Mouse (Mus musculus): ENCODE results near the gene Myl10. TPM values are rescaled to one million over a fixed set of nuclear protein-coding genes. Genes with fewer than 3 reads are reported as not detected.
"Not testable (repeated sequence)": the region's sequence is repeated elsewhere in the genome, so short reads cannot be mapped to it uniquely, and the experiment has no call there.

Gene Myl10
- 1 to 10 TPM; 3.5 to 5.8 TPM for total RNA-seq (2021)
- long read RNA-seq, experiment 1, partial matches to known transcripts: 0 of 3 reads
- long read RNA-seq, experiment 1, other reads (novel, unspliced or antisense): 3 of 3 reads
- long read RNA-seq, experiment 2, partial matches to known transcripts: 0 of 17 reads
- long read RNA-seq, experiment 2, other reads (novel, unspliced or antisense): 17 of 17 reads

- no peak for DNase-seq
Measured at GRCm38 (mm10) chr5:136692784-136693183, at the start of gene Myl10. Gene Myl10 (plus strand): TSS chr5:136693146.

- DNase-seq: no peak
Measured at GRCm38 (mm10) chr5:136646731-136647328, 46.1 kb upstream of the Myl10 start.

GRCm38 (mm10) chr5:136649071-136649470, 43.9 kb upstream of the Myl10 start:
- no peak for DNase-seq

- DNase-seq: no peak
Measured at GRCm38 (mm10) chr5:136649655-136650054, 43.3 kb upstream of the Myl10 start.

- no peak for DNase-seq
Measured at GRCm38 (mm10) chr5:136654481-136654880, 38.5 kb upstream of the Myl10 start.

GRCm38 (mm10) chr5:136656830-136657395, 36.0 kb upstream of the Myl10 start:
- DNase-seq: no peak

- DNase-seq: not testable (repeated sequence)
Measured at GRCm38 (mm10) chr5:136660721-136661120, 32.2 kb upstream of the Myl10 start.

GRCm38 (mm10) chr5:136662281-136662680, 30.7 kb upstream of the Myl10 start:
- no peak for DNase-seq

- peak; percentile 16 for DNase-seq
Measured at GRCm38 (mm10) chr5:136662822-136663221, 30.1 kb upstream of the Myl10 start.

- DNase-seq: peak; percentile 48
Measured at GRCm38 (mm10) chr5:136664497-136664896, 28.4 kb upstream of the Myl10 start.

GRCm38 (mm10) chr5:136676315-136677030, 16.5 kb upstream of the Myl10 start:
- DNase-seq: no peak

- no peak for DNase-seq
Measured at GRCm38 (mm10) chr5:136678840-136679348, 14.1 kb upstream of the Myl10 start.

GRCm38 (mm10) chr5:136686349-136686748, 6.6 kb upstream of the Myl10 start:
- DNase-seq: peak; percentile 73

GRCm38 (mm10) chr5:136687561-136687960, 5.4 kb upstream of the Myl10 start:
- DNase-seq: peak; percentile 87

GRCm38 (mm10) chr5:136688841-136689240, 4.1 kb upstream of the Myl10 start:
- DNase-seq: no peak

GRCm38 (mm10) chr5:136691170-136691569, 1.8 kb upstream of the Myl10 start:
- no peak for DNase-seq

GRCm38 (mm10) chr5:136693418-136693817, 472 bp downstream of the Myl10 start:
- DNase-seq: no peak

- DNase-seq: no peak
Measured at GRCm38 (mm10) chr5:136694976-136695375, 2.0 kb downstream of the Myl10 start.

- no peak for DNase-seq
Measured at GRCm38 (mm10) chr5:136696516-136696915, 3.6 kb downstream of the Myl10 start.

- no peak for DNase-seq
Measured at GRCm38 (mm10) chr5:136697618-136698017, 4.7 kb downstream of the Myl10 start.

- no peak for DNase-seq
Measured at GRCm38 (mm10) chr5:136702159-136702725, 9.3 kb downstream of the Myl10 start.

- peak; percentile 40 for DNase-seq
Measured at GRCm38 (mm10) chr5:136703751-136704150, 10.8 kb downstream of the Myl10 start.

GRCm38 (mm10) chr5:136704151-136704550, 11.2 kb downstream of the Myl10 start:
- DNase-seq: no peak
